Mouse (Mus musculus) megakaryocyte, embryonic 14.5 days (primary cell): ENCODE data around the gene Bcas1.

Experiments used
- FLI1 ChIP-seq: IDR thresholded peaks from 2 replicates; pipeline ENCODE4 v1.6.1; 2012; ENCODE audit warnings: low read length, inconsistent platforms, mixed read lengths
- GATA1 ChIP-seq: IDR thresholded peaks from 3 replicates; pipeline ENCODE4 v1.6.1; 2012; ENCODE audit warnings: mixed read lengths, low read length, inconsistent platforms, borderline replicate concordance

GRCm38 (mm10) chr2:170335168-170335567 lies 92.5 kb downstream of the Bcas1 start:
- TF ChIP-seq FLI1 (no peak), GATA1 (no peak)
